9 mouse cellular contexts compared by ENCODE assay signal in genomic region chr4:21368234-21369021, GRCm38 (mm10).
DNase-seq lines count a peak whose midpoint lies in the region; ATAC-seq and TF ChIP-seq lines count a peak whose summit lies in the region.
"Had no signal": no experiment of that assay in that cellular context is flagged by ENCODE, and none has a peak within 500 bp of the region (broad histone marks: within the 10 kb centered on the region; RNA-seq: fewer than 3 reads in every experiment).

No protein-coding gene starts in this region.

- peak; percentile 88 for TF ChIP-seq RAD21 in CH12.LX (IDR thresholded peaks at IDR 0.05; ENCODE audit: low read depth, low read length)

- ATAC-seq in kidney, postnatal 0 days (replicated peaks; ENCODE audit: low FRiP score, low read depth) = peak; percentile 54; the same call in 1 of the 2 replicates
- peak; percentile 66 for ATAC-seq in midbrain, embryonic 12.5 days (ENCODE audit: low FRiP score, low read depth)

- TF ChIP-seq CTCF in kidney, postnatal 0 days (IDR thresholded peaks at IDR 0.05; ENCODE audit: low read depth) = peak; percentile 90
- peak; percentile 75 to 79 for TF ChIP-seq CTCF in CH12.LX (conservative IDR thresholded peaks at IDR 0.05 in 1 of 2, IDR thresholded peaks at IDR 0.05 in 1 of 2; ENCODE audit: low read depth in 2 of 2, low read length in 2 of 2)

- no peaks in the 10 kb centered on the region for H3K27me3 ChIP-seq in kidney, postnatal 0 days (ENCODE audit: insufficient read depth, low read length)
- H3K27me3 ChIP-seq in CH12.LX (replicated peaks) = no peaks in the 10 kb centered on the region
- H3K27me3 ChIP-seq in hindbrain, embryonic 10.5 days (ENCODE audit: insufficient read depth, poor library complexity, severe bottlenecking) = no peaks in the 10 kb centered on the region
- no peaks in the 10 kb centered on the region for H3K27me3 ChIP-seq in midbrain, embryonic 12.5 days
- H3K27me3 ChIP-seq: limb, embryonic 12.5 days had no signal

- H3K4me3 ChIP-seq in kidney, postnatal 0 days (replicated peaks; ENCODE audit: low read depth, low read length) = no peak overlapping the region
- H3K4me3 ChIP-seq in CH12.LX (replicated peaks in 1 of 3; ENCODE audit: low read depth in 2 of 3, low read length in 2 of 3, poor library complexity in 1 of 3) = no peak overlapping the region
- H3K4me3 ChIP-seq in hindbrain, embryonic 10.5 days = no peak overlapping the region
- H3K4me3 ChIP-seq in midbrain, embryonic 12.5 days = no peak overlapping the region
- H3K4me3 ChIP-seq: limb, embryonic 12.5 days had no signal

- in situ Hi-C loops in CH12.LX (cut with MboI; ENCODE audit: low pct_ligation_motif_present, low pct_unique_long_range_greater_than_20kb, low sequenced_read_pairs) = loop anchor here (10.0 kb wide), 1 partner anchor 1254 kb away; no protein-coding TSS in a partner anchor

- TF ChIP-seq POLR2A in CH12.LX (IDR thresholded peaks at IDR 0.05; ENCODE audit: low read depth, low read length) = no peak

- H3K36me3 ChIP-seq in kidney, postnatal 0 days (ENCODE audit: insufficient read depth, low read length) = no peaks in the 10 kb centered on the region
- no peaks in the 10 kb centered on the region for H3K36me3 ChIP-seq in CH12.LX (replicated peaks in 1 of 2; ENCODE audit: control insufficient read depth in 1 of 2, insufficient read depth in 1 of 2, low read length in 1 of 2)
- H3K36me3 ChIP-seq in hindbrain, embryonic 10.5 days = no peaks in the 10 kb centered on the region
- no peaks in the 10 kb centered on the region for H3K36me3 ChIP-seq in midbrain, embryonic 12.5 days
- H3K36me3 ChIP-seq: limb, embryonic 12.5 days had no signal

- WGBS in kidney, postnatal 0 days = 65% methylated on average over 11 of the region's 11 CpGs
- 69% methylated on average over 11 of the region's 11 CpGs for WGBS in hindbrain, embryonic 10.5 days
- WGBS in midbrain, embryonic 12.5 days = 70% methylated on average over 11 of the region's 11 CpGs

- no peaks in the 10 kb centered on the region for H3K79me2 ChIP-seq in CH12.LX (replicated peaks; ENCODE audit: control insufficient read depth, extremely low read depth, insufficient read depth, poor library complexity, severe bottlenecking)

- H3K9me3 ChIP-seq in kidney, postnatal 0 days (replicated peaks; ENCODE audit: low read length) = no peaks in the 10 kb centered on the region
- H3K9me3 ChIP-seq in CH12.LX (replicated peaks; ENCODE audit: low read length) = no peaks in the 10 kb centered on the region
- no peaks in the 10 kb centered on the region for H3K9me3 ChIP-seq in hindbrain, embryonic 10.5 days
- no peaks in the 10 kb centered on the region for H3K9me3 ChIP-seq in midbrain, embryonic 12.5 days
- H3K9me3 ChIP-seq: limb, embryonic 12.5 days had no signal

- no peak overlapping the region for H3K4me2 ChIP-seq in kidney, postnatal 0 days (ENCODE audit: low read length)
- no peak overlapping the region for H3K4me2 ChIP-seq in CH12.LX (ENCODE audit: insufficient read depth, low read depth, poor library complexity, severe bottlenecking)
- no peak overlapping the region for H3K4me2 ChIP-seq in midbrain, embryonic 12.5 days (replicated peaks)
- H3K4me2 ChIP-seq: limb, embryonic 12.5 days had no signal

- dilution Hi-C loops in CH12.LX (cut with MboI; ENCODE audit: extremely low pct_ligation_motif_present, extremely low pct_unique_long_range_greater_than_20kb, low sequenced_read_pairs) = no loop called here

- no peak overlapping the region for H3K9ac ChIP-seq in kidney, postnatal 0 days (ENCODE audit: low read depth, low read length)
- H3K9ac ChIP-seq in CH12.LX (ENCODE audit: insufficient read depth, low read depth) = no peak overlapping the region
- H3K9ac ChIP-seq in midbrain, embryonic 12.5 days (replicated peaks) = no peak overlapping the region
- H3K9ac ChIP-seq: limb, embryonic 12.5 days had no signal

- intact Hi-C loops in gastrocnemius, postnatal 14 days (cut with DNase I; ENCODE audit: low total_unique reads) = no loop called here

- no peak overlapping the region for H3K27ac ChIP-seq in kidney, postnatal 0 days
- no peak overlapping the region for H3K27ac ChIP-seq in CH12.LX (ENCODE audit: insufficient read depth, low read depth)
- H3K27ac ChIP-seq in hindbrain, embryonic 10.5 days = no peak overlapping the region
- no peak overlapping the region for H3K27ac ChIP-seq in midbrain, embryonic 12.5 days (replicated peaks)
- H3K27ac ChIP-seq: limb, embryonic 12.5 days had no signal

- no peak for TF ChIP-seq EP300 in CH12.LX (IDR thresholded peaks at IDR 0.05; ENCODE audit: low read length)

- peak; percentile 67 for DNase-seq in kidney, postnatal 0 days (ENCODE audit: low spot score)
- no peak for DNase-seq in kidney, adult 11 months
- DNase-seq in CH12.LX (ENCODE audit: extremely low read depth) = peak; percentile 24
- DNase-seq in brain, embryonic 18.5 days (ENCODE audit: low read depth, low spot score) = peak; percentile 26
- peak; percentile 10 for DNase-seq in hindbrain, embryonic 10.5 days (ENCODE audit: low spot score)
- DNase-seq in adrenal gland, adult 2 months = no peak
- no peak for DNase-seq in gastrocnemius, postnatal 14 days

- H3K4me1 ChIP-seq in kidney, postnatal 0 days (replicated peaks; ENCODE audit: insufficient read depth, low read length) = no peaks in the 10 kb centered on the region
- H3K4me1 ChIP-seq in CH12.LX (ENCODE audit: control insufficient read depth in 1 of 2, insufficient read depth in 2 of 2) = peaks cover 0 to 3% of the 10 kb centered on the region in 2 experiments; a peak in 1 of 4 replicates
- no peaks in the 10 kb centered on the region for H3K4me1 ChIP-seq in hindbrain, embryonic 10.5 days (replicated peaks)
- no peaks in the 10 kb centered on the region for H3K4me1 ChIP-seq in midbrain, embryonic 12.5 days
- H3K4me1 ChIP-seq: limb, embryonic 12.5 days had no signal

TF ChIP-seq in CH12.LX, 34 proteins besides CTCF, POLR2A, EP300 and RAD21:
- TF ChIP-seq MAFK (IDR thresholded peaks at IDR 0.05; ENCODE audit: insufficient replicate concordance, low read length) = no peak
- peak; percentile 67 for TF ChIP-seq SMC3 (IDR thresholded peaks at IDR 0.05; ENCODE audit: low read depth, low read length)
TF ChIP-seq in CH12.LX: peak in this region for 1.

Comparison
In these comparisons a context has a peak if more than half of its experiments do, and no peak if none do; other contexts are left out.
1. DNase-seq: peak in kidney, postnatal 0 days (single experiment), CH12.LX (single experiment), brain, embryonic 18.5 days (single experiment) and hindbrain, embryonic 10.5 days (single experiment); none in kidney, adult 11 months (single experiment), adrenal gland, adult 2 months (single experiment) and gastrocnemius, postnatal 14 days (single experiment).